Mouse (Mus musculus): Measurements from ENCODE around the gene Ctsh.

- no peak for TF ChIP-seq CTCF (IDR thresholded peaks at IDR 0.05; ENCODE audit: low read depth, low read length)
- no peak for TF ChIP-seq POLR2A (IDR thresholded peaks at IDR 0.05; ENCODE audit: extremely low read depth, insufficient read depth, low read length)
Observed at GRCm38 (mm10) chr9:90124873-90125245, 70.9 kb downstream of the Ctsh start.

Measured in liver, adult 2 months (tissue).